Mouse (Mus musculus): ENCODE results near the gene Magohb.
A peak's percentile ranks its signal among the peaks of the same experiment; 100 is the strongest.
"Not testable (repeated sequence)": the region's sequence is repeated elsewhere in the genome, so short reads cannot be mapped to it uniquely, and the experiment has no call there.

Gene Magohb

GRCm38 (mm10) chr6:131292991-131293788 lies at the start of gene Magohb:
Gene Magohb (minus strand): TSS chr6:131293244.
- DNase-seq, result peak; percentile 82 to 93

GRCm38 (mm10) chr6:131340082-131340481 lies 47.0 kb upstream of the Magohb start:
- DNase-seq, result no peak

DNA sequence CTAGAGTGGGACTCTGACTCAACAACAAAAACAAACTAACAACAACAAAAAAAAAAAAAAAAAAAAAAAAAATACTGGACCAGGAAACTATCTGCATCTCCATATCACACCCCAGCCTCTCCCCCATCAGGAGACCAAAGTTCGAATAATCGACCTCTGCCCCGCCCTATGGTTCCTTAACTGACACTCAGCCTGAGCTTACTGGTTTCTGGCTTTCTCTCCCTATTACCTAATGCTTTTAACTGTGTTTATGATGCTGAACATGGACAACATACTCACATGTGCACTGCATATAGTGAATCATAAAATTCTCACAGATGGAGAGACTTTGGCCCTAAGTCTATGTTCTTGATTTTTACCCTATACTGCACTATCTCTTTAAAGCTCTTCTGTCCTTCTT lies 46.3 kb upstream of the Magohb start:
- DNase-seq, result no peak

- no peak for DNase-seq
Measured at GRCm38 (mm10) chr6:131338787-131339186, 45.7 kb upstream of the Magohb start.

DNA sequence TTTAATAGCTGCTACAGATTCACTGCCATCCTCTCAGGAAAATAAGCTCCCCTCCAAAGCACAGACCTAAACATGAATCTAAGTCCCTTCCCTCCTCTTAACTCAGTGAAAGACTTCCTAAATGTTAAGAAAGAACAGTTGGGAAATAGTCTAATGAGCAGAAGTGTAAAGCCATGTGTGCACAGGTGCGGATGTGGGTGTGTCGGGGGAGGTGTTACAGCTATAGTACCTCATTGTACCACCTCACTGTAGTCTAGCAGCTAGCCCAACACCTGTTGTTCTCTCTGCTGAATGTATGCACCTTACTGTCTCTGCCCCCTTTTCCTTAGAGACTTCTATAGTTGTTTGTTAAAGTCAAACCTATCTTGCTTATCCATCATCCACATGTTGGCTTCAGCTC lies 34.0 kb upstream of the Magohb start:
- DNase-seq, result no peak

- DNase-seq, result no peak
Measured at GRCm38 (mm10) chr6:131321854-131322639, 29.0 kb upstream of the Magohb start.

DNA sequence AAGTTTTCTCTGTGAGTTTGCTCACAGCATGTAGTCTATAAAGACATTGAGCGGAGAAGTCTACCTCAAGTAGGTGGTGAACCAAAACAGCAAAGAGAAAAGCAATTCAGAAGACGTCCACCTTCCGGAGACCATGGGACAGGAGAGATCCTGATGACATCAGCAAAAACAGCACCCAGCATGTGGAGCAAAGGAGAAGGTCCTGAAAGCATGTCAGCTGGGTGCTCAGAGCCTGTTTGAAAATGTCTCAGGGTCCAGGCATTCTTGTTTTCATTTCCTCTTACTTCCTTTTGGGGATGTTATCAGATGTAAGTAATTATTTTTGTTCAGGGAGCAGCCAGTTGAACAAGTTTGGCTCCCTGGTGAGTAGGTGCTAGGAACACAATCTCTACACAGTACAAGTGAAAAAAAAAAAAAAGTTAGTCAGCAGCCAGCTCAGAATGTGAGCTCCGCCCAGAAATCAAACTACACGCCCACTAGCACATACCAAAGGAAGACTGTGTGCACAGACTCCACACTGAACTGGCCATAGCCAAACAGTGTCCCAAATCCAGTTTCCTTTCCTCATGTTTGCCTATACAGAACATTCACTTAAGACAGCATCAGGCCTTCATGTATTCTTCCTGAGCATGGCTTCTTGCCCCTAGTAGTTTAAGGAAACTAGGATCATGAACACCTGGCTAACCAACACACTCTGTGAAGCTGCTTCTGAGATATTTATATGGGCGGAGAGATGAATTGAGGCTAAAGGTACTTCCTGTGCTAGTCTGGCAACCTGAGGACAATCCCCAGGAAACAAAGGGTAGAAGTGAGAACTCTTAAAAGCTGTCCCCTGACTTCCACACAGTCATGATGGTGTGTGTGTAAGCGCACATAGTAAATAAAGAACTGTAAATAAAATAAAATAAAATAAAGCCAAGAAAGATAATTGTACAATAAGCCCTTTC lies 23.4 kb upstream of the Magohb start:
- DNase-seq, result no peak

DNA sequence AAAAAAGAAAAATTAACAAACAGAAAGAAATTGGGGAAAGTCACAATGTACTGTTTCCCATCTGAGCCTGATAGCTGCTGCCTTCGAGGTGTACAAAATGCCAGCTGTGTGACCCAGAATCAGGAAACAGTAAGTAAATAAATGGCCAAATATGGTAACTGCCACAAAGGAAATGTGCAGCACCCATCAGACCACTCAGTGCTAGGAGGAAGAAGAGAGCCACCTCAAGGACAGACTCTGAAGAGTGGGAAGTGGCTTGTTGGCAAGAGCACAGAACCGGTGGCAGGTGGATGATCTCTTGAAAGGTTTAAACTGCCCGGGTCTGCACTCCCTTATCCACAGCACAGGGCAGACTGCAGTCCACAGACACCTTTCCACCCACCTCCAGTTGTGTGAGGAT lies 15.0 kb upstream of the Magohb start:
- DNase-seq, result no peak

- no peak for DNase-seq
Measured at GRCm38 (mm10) chr6:131304776-131305175, 11.7 kb upstream of the Magohb start.

GRCm38 (mm10) chr6:131298531-131298930 lies 5.5 kb upstream of the Magohb start:
- DNase-seq, result no peak

DNA sequence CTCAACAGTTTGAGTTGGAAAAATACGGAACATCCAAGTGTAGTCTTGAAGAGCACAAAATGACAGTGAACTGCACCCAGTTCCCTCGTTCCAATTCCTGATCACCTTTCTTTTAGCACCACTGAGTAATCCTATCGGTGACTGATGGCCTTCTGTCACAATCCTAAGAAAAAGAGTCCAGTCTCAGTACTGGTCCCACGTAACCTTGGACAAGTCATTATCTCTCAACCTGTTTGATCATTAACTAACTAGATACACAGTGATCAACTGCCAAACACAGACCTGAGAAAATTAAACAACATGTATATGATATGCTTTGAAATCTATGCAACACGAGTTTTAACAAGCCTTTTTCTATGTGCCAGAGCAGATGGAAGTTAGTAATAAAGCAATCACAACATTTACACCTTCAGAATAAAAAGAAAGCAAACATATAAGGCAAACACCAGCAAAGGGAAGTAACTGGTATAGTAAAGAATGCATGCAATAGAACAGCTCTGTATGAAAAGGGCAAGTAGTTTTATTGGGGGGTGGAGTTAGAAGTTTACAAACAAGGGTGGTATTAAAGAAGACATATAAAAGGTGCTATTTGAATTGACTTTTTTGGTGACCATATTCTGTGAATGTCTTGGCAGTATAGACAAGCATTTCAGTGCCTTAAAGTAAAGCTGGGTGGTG lies 1.5 kb upstream of the Magohb start:
- DNase-seq, result no peak

GRCm38 (mm10) chr6:131293916-131294315 lies 872 bp upstream of the Magohb start:
- no peak for DNase-seq

DNA sequence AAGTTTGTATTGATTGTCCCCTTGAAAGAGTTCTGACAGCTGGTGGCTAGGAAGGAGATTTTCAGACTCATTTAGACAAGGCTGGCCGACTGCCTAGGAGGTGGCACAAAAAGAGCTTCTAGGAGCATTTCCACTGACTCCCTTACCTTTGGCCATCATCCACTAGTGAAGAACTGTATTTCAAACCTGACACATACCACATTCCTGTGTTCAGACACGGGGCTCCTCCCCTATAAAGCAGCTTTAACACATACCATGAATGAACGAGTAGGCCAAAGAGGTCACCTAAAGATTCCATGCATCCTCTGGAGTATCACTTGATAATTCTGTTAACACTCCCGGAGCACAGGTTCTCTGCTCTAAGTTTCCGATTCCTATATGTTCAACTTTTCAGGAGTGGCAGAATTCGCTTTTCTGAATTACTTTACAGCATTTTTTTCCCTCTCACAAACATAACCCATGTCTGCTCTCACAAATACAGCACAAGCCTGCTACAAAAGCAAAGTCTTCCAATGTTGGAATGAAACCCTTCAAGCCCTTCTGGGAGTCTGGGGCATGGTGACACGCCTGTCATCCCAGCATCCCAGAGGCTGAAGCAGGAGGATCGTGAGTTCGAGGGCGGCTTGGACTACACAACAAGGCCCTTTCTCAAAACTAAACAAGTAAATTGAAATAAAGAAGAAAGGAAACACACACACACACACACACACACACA lies 611 bp downstream of the Magohb start:
- DNase-seq, result peak in 1 of 2 experiments; percentile 11

GRCm38 (mm10) chr6:131290430-131290829 lies 2.6 kb downstream of the Magohb start:
- DNase-seq, result peak; percentile 37 to 52

- DNase-seq, result not testable (repeated sequence)
Measured at GRCm38 (mm10) chr6:131278160-131278559, 14.9 kb downstream of the Magohb start.

GRCm38 (mm10) chr6:131276659-131277058 lies 16.4 kb downstream of the Magohb start:
- DNase-seq, result no peak

- no peak for DNase-seq
Measured at GRCm38 (mm10) chr6:131272311-131272710, 20.7 kb downstream of the Magohb start.

- DNase-seq, result no peak
Measured at GRCm38 (mm10) chr6:131270312-131270711, 22.7 kb downstream of the Magohb start.

- DNase-seq, result no peak
Measured at GRCm38 (mm10) chr6:131269599-131269998, 23.4 kb downstream of the Magohb start.

- no peak for DNase-seq
Measured at GRCm38 (mm10) chr6:131264175-131264574, 28.9 kb downstream of the Magohb start.

GRCm38 (mm10) chr6:131262778-131263177 lies 30.3 kb downstream of the Magohb start:
- no peak for DNase-seq

- DNase-seq, result no peak
Measured at GRCm38 (mm10) chr6:131262009-131262408, 31.0 kb downstream of the Magohb start.
